8 mouse cellular contexts compared by ENCODE assay signal in the genomic region with DNA sequence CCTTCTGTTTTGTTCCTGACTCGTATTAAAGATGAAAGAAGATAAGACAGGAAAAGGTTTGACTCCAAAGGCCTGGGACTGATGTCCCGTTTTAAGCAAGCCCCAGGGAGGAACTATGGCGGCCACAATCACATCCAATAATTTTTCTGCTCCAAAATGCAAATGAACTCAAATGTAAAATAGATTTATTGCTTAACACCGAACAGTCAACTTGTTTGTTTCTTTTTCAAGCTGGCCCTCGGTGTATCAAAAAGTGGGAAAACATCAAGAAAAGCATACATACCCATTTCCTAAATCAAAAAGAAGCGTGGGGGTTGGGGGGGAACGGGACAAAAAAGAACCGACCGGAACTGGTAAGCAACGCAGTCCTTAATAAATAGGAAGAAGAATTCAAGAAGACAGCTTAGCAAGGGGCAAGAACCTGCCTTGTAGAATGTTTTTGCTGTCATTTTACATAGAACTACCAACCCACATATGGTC. TPM values are rescaled to one million over a fixed set of nuclear protein-coding genes. Genes with fewer than 3 reads are reported as not detected.
DNase-seq lines count a peak whose midpoint lies in the region; ATAC-seq and TF ChIP-seq lines count a peak whose summit lies in the region.

No protein-coding gene starts in this region.

- H3K27ac ChIP-seq in forebrain, embryonic 11.5 days (ENCODE audit: low read depth, low read length): peak overlapping the region; percentile 51; the same call in 1 of the 2 replicates
- 0 out of 2 replicates have a peak overlapping the region, but pooled peaks have one; percentile 16 for H3K27ac ChIP-seq in limb, embryonic 14.5 days (replicated peaks; ENCODE audit: low read depth, low read length)
- H3K27ac ChIP-seq in stomach, postnatal 0 days (replicated peaks): peak overlapping the region; percentile 98

- peak overlapping the region; percentile 33; the same call in 1 of the 2 replicates for H3K9ac ChIP-seq in forebrain, embryonic 11.5 days (ENCODE audit: low read length)
- H3K9ac ChIP-seq in limb, embryonic 14.5 days (ENCODE audit: low read depth, low read length, severe bottlenecking): no peak overlapping the region
- no peak overlapping the region; the same call in 1 of the 2 replicates for H3K9ac ChIP-seq in stomach, postnatal 0 days (ENCODE audit: low read length)

- H3K36me3 ChIP-seq in forebrain, embryonic 11.5 days (ENCODE audit: control insufficient read depth, insufficient read depth, low read length): no peaks in the 10 kb centered on the region
- H3K36me3 ChIP-seq in limb, embryonic 14.5 days (ENCODE audit: control insufficient read depth, insufficient read depth, low read length): no peaks in the 10 kb centered on the region
- no peaks in the 10 kb centered on the region for H3K36me3 ChIP-seq in stomach, postnatal 0 days (ENCODE audit: control insufficient read depth, insufficient read depth, low read length)

- TF ChIP-seq CTCF in stomach, postnatal 0 days (IDR thresholded peaks at IDR 0.05; ENCODE audit: low read depth): no peak

- H3K27me3 ChIP-seq in forebrain, embryonic 11.5 days (ENCODE audit: control insufficient read depth, insufficient read depth, low read length): no peaks in the 10 kb centered on the region
- H3K27me3 ChIP-seq in limb, embryonic 14.5 days (ENCODE audit: control insufficient read depth, insufficient read depth, low read length): no peaks in the 10 kb centered on the region
- no peaks in the 10 kb centered on the region for H3K27me3 ChIP-seq in stomach, postnatal 0 days (ENCODE audit: control insufficient read depth, insufficient read depth, low read length)

- DNase-seq in adrenal gland, postnatal 14 days: peak; percentile 32
- DNase-seq in adrenal gland, adult 2 months: no peak
- DNase-seq in 3T3-L1 (ENCODE audit: low read depth, low spot score): peak; percentile 59
- no peak for DNase-seq in forebrain, embryonic 11.5 days (ENCODE audit: low spot score)
- no peak for DNase-seq in limb, embryonic 14.5 days (ENCODE audit: low spot score)
- no peak for DNase-seq in stomach, postnatal 0 days (ENCODE audit: low spot score)
- DNase-seq in left cerebral cortex, postnatal 14 days (ENCODE audit: low spot score in 2 of 2): no peak
- no peak for DNase-seq in thymus, postnatal 10 days (ENCODE audit: low spot score in 2 of 2)

- no peak for TF ChIP-seq POLR2A in limb, embryonic 14.5 days (IDR thresholded peaks at IDR 0.05; ENCODE audit: borderline replicate concordance, extremely low read depth, insufficient read depth, insufficient read length)

- H3K4me1 ChIP-seq in forebrain, embryonic 11.5 days (replicated peaks; ENCODE audit: control insufficient read depth, insufficient read depth, low read length): peaks cover 26% of the 10 kb centered on the region
- peaks cover 39% of the 10 kb centered on the region for H3K4me1 ChIP-seq in limb, embryonic 14.5 days (ENCODE audit: control insufficient read depth, insufficient read depth, low read length)
- no peaks in the 10 kb centered on the region; the same call in 1 of the 2 replicates for H3K4me1 ChIP-seq in stomach, postnatal 0 days (replicated peaks; ENCODE audit: control insufficient read depth, insufficient read depth)

- intact Hi-C loops in left cerebral cortex, postnatal 14 days (cut with DNase I): loop anchor here (5.0 kb wide), 3 partner anchors 65 to 185 kb away; no protein-coding TSS in a partner anchor

- ATAC-seq in forebrain, embryonic 11.5 days (replicated peaks; ENCODE audit: low FRiP score): no peak
- no peak for ATAC-seq in limb, embryonic 14.5 days (ENCODE audit: low FRiP score, low read depth)
- no peak for ATAC-seq in stomach, postnatal 0 days (ENCODE audit: low FRiP score, low TSS enrichment)

- H3K4me3 ChIP-seq in forebrain, embryonic 11.5 days (ENCODE audit: low read depth, low read length): peak overlapping the region; percentile 89; the same call in 1 of the 2 replicates
- peak overlapping the region; percentile 89 for H3K4me3 ChIP-seq in limb, embryonic 14.5 days (replicated peaks; ENCODE audit: low read length)
- H3K4me3 ChIP-seq in stomach, postnatal 0 days (ENCODE audit: low read depth, low read length): peak overlapping the region; percentile 96; the same call in 1 of the 2 replicates

- H3K9me3 ChIP-seq in forebrain, embryonic 11.5 days (ENCODE audit: control insufficient read depth, low read length): no peaks in the 10 kb centered on the region
- no peaks in the 10 kb centered on the region for H3K9me3 ChIP-seq in limb, embryonic 14.5 days (ENCODE audit: control insufficient read depth, low read length)
- no peaks in the 10 kb centered on the region for H3K9me3 ChIP-seq in stomach, postnatal 0 days (ENCODE audit: control insufficient read depth, low read length)

- no peak for TF ChIP-seq EP300 in stomach, postnatal 0 days (optimal IDR thresholded peaks at IDR 0.05)

- H3K4me2 ChIP-seq in forebrain, embryonic 11.5 days (ENCODE audit: low read depth, low read length, severe bottlenecking): peak overlapping the region; percentile 52
- H3K4me2 ChIP-seq in limb, embryonic 14.5 days (replicated peaks; ENCODE audit: low read depth, low read length, severe bottlenecking): peak overlapping the region; percentile 80
- H3K4me2 ChIP-seq in stomach, postnatal 0 days (replicated peaks; ENCODE audit: low read depth): peak overlapping the region; percentile 73

- WGBS in forebrain, embryonic 11.5 days: 5% methylated on average over 10 of the region's 10 CpGs
- 5% methylated on average over 10 of the region's 10 CpGs for WGBS in limb, embryonic 14.5 days
- WGBS in stomach, postnatal 0 days: 14% methylated on average over 10 of the region's 10 CpGs

RNA-seq across cellular contexts. Expression of gene Zfp217, which starts 15.9 kb away (rescaled TPM):
- total RNA-seq in adrenal gland, postnatal 14 days (2021): 28.6 and 32.6 TPM in 2 replicates
- 10 to 100 TPM; 16.4 to 23.1 TPM for total RNA-seq in adrenal gland, adult 2 months (2021)
- 10.1 and 10.8 TPM in 2 replicates for polyA plus RNA-seq in adrenal gland, adult 2 months (2012; rRNA removed)
- 3.8 and 3.9 TPM in 2 replicates for polyA plus RNA-seq in forebrain, embryonic 11.5 days (2014; fragmentation: Nextera tagmentation; extraction: Ambion mirVana)
- 11.7 and 12.2 TPM in 2 replicates for polyA plus RNA-seq in limb, embryonic 14.5 days (2012; rRNA removed)
- polyA plus RNA-seq in limb, embryonic 14.5 days (2014; fragmentation: Nextera tagmentation; extraction: Ambion mirVana): 4.0 and 4.8 TPM in 2 replicates
- polyA plus RNA-seq in stomach, postnatal 0 days (2015; fragmentation: Nextera tagmentation; extraction: Ambion mirVana): 1.5 and 1.7 TPM in 2 replicates
- total RNA-seq in left cerebral cortex, postnatal 14 days (2021): 1 to 10 TPM; 3.3 to 3.7 TPM

Comparison
In these comparisons a context has a peak if more than half of its experiments do, and no peak if none do; other contexts are left out.
1. DNase-seq: peak in adrenal gland, postnatal 14 days (single experiment) and 3T3-L1 (single experiment); none in adrenal gland, adult 2 months (single experiment), forebrain, embryonic 11.5 days (single experiment), limb, embryonic 14.5 days (single experiment), stomach, postnatal 0 days (single experiment), left cerebral cortex, postnatal 14 days (0 of 2) and thymus, postnatal 10 days (0 of 2).
2. H3K27ac ChIP-seq: peak in every context shown above with its lines; median percentile 98 in stomach, postnatal 0 days; 51 in forebrain, embryonic 11.5 days; 16 in limb, embryonic 14.5 days.
3. Peak in every context shown above with its lines, with median percentiles within 50 percentile points of each other: H3K4me2 ChIP-seq and H3K4me3 ChIP-seq.